Comparison of ENCODE assay signal across 19 mouse cellular contexts in genomic region chrX:130823943-130824342, GRCm38 (mm10).
"Had no signal": no experiment of that assay in that cellular context is flagged by ENCODE, and none has a peak within 500 bp of the region (broad histone marks: within the 10 kb centered on the region; RNA-seq: fewer than 3 reads in every experiment).

No protein-coding gene starts in this region.

- H3K9me3 ChIP-seq: lung, embryonic 15.5 days; megakaryocyte, embryonic 14.5 days; midbrain, embryonic 12.5 days; neural tube, embryonic 12.5 days; stomach, embryonic 15.5 days had no signal

- H3K27me3 ChIP-seq: lung, embryonic 15.5 days; megakaryocyte, embryonic 14.5 days; midbrain, embryonic 12.5 days; neural tube, embryonic 12.5 days; stomach, embryonic 15.5 days had no signal

- ATAC-seq: liver, postnatal 0 days; lung, postnatal 0 days; midbrain, embryonic 16.5 days had no signal

- H3K4me2 ChIP-seq: lung, embryonic 15.5 days; midbrain, embryonic 12.5 days; neural tube, embryonic 12.5 days; stomach, embryonic 15.5 days had no signal

- H3K9ac ChIP-seq: liver, postnatal 0 days; lung, embryonic 15.5 days; midbrain, embryonic 12.5 days; neural tube, embryonic 12.5 days; stomach, embryonic 15.5 days had no signal

- H3K36me3 ChIP-seq: lung, embryonic 15.5 days; midbrain, embryonic 12.5 days; neural tube, embryonic 12.5 days; stomach, embryonic 15.5 days had no signal

- H3K4me1 ChIP-seq: lung, embryonic 15.5 days; megakaryocyte, embryonic 14.5 days; midbrain, embryonic 12.5 days; neural tube, embryonic 12.5 days; stomach, embryonic 15.5 days had no signal

- H3K27ac ChIP-seq: lung, embryonic 15.5 days; macrophage; midbrain, embryonic 12.5 days; neural tube, embryonic 12.5 days; stomach, embryonic 15.5 days; stomach, postnatal 0 days had no signal

- H3K4me3 ChIP-seq: lung, embryonic 15.5 days; megakaryocyte, embryonic 14.5 days; midbrain, embryonic 12.5 days; myocyte; neural tube, embryonic 12.5 days; stomach, embryonic 15.5 days had no signal

- DNase-seq: liver, postnatal 0 days; lung, adult 2 months; lung, postnatal 14 days; lung, postnatal 36 days; midbrain, embryonic 14.5 days; right cerebral cortex, postnatal 14 days; thymus, adult 2 months; thymus, postnatal 25 days; thymus, postnatal 4 days had no signal
